Mouse (Mus musculus) neural tube, embryonic 14.5 days (tissue): ENCODE measurements around the gene Rbl2. TPM values are rescaled to one million over a fixed set of nuclear protein-coding genes. Genes with fewer than 3 reads are reported as not detected.

Experiments
- ATAC-seq: fragments of 200-750 bp; cut with Nextera tagmentation; 2 replicates; pipeline ENCODE4 v1.8.0; 2017; ENCODE audit warnings: low read depth, mild to moderate bottlenecking, moderate TSS enrichment, moderate library complexity
- H3K27ac ChIP-seq: fragments of 300-500 bp; sonication (generic); 2 replicates; pipeline ENCODE4 v1.5.1; 2014; ENCODE audit warnings: low read depth, mild to moderate bottlenecking, control low read depth, low read length, moderate library complexity, mixed read lengths
- H3K27me3 ChIP-seq: fragments of 300-500 bp; sonication (generic); 2 replicates; pipeline ENCODE4 v1.6.1; 2014; ENCODE audit warnings: low read length; ENCODE audit not compliant: control insufficient read depth, insufficient read depth
- H3K36me3 ChIP-seq: fragments of 300-500 bp; sonication (generic); 2 replicates; pipeline ENCODE4 v1.6.1; 2014; ENCODE audit warnings: low read length, mixed read lengths; ENCODE audit not compliant: control insufficient read depth, insufficient read depth
- H3K4me1 ChIP-seq: fragments of 300-500 bp; sonication (generic); 2 replicates; pipeline ENCODE4 v1.6.1; 2014; ENCODE audit warnings: low read length; ENCODE audit not compliant: control insufficient read depth, insufficient read depth
- H3K4me2 ChIP-seq: fragments of 300-500 bp; sonication (generic); 2 replicates; pipeline ENCODE4 v1.6.1; 2014; ENCODE audit warnings: mild to moderate bottlenecking, low read depth, low read length, control low read depth
- H3K4me3 ChIP-seq: fragments of 300-500 bp; sonication (generic); 2 replicates; pipeline ENCODE4 v1.5.1; 2014; ENCODE audit warnings: low read depth, low read length, control low read depth, mixed read lengths
- H3K9ac ChIP-seq: fragments of 300-500 bp; sonication (generic); replicated peaks from 2 replicates; pipeline ENCODE4 v1.6.1; 2014; ENCODE audit warnings: low read depth, mild to moderate bottlenecking, control low read depth, low read length, mixed read lengths
- H3K9me3 ChIP-seq: fragments of 300-500 bp; sonication (generic); 2 replicates; pipeline ENCODE4 v1.6.1; 2016; ENCODE audit warnings: low read length; ENCODE audit not compliant: control insufficient read depth
- WGBS: fragments of 180-500 bp; shearing (Covaris S2); extraction: QIAGEN DNeasy Blood & Tissue Kit; methylation state at CpG from one replicate; pipeline ENCODE4 v1.1.7; 2014; 5-methylcytosine and 5-hydroxymethylcytosine counted together
- polyA plus RNA-seq: library from polyadenylated mRNA; unstranded; fragments of >200 nt; fragmentation: Nextera tagmentation; extraction: Ambion mirVana; gene quantifications from 2 replicates; pipeline ENCODE4 v1.2.1, GENCODE M21; 2014

Gene Rbl2
- polyA plus RNA-seq, 1 experiment from 2014 or later = 28.9 TPM

DNA sequence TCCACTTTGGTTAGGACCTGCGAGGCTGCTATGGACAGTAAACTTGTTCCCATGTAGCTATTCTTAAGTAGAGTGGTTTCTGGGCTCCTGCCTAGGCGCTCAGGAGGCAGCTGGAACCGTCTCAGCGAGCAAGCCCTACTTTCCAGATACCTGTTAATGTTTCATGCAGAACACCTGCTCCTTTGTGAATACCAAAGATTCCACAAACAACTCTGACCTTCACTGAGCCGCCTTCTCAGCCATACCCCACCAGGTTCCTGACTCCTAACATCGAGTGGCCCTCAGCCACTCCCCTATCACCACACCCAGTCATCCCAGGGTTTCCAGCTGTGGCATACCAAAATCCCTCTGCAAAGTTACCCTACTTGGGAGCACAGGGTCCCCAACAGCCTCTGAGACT is 100.3 kb downstream of the Rbl2 start:
- Histone ChIP-seq H3K4me3 (no peak overlapping the region), H3K9ac (no peak overlapping the region), H3K4me1 (peaks cover 9% of the 10 kb centered on the region; the same call in 1 of the 2 replicates), H3K36me3 (no peaks in the 10 kb centered on the region), H3K27ac (no peak overlapping the region), H3K9me3 (no peaks in the 10 kb centered on the region), H3K27me3 (no peaks in the 10 kb centered on the region), H3K4me2 (no peak overlapping the region)
- WGBS = 80% methylated on average over 6 of the region's 6 CpGs
- ATAC-seq = peak; percentile 11; the same call in 1 of the 2 replicates

DNA sequence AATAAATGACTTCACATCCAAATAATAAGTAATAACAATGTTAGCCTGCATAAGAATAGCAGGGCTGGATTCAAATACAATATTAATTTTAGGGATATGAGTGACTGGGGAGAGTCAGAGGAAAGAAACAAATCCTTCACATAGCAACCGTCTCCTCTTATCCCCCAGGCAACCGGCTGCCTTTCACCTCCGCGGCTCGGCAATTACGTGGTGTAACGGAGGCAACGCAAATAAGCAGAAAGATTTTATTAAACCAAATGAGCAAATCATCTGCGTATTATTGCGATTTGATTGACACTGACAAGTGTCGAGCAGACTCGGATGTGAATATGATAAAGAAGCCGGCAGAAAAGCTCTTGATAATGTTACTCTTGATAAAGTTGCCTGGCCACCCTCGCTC is 101.1 kb downstream of the Rbl2 start:
- peak overlapping the region; percentile 9; the same call in 1 of the 2 replicates for H3K4me2 ChIP-seq
- no peak overlapping the region for H3K27ac ChIP-seq
- no peaks in the 10 kb centered on the region for H3K36me3 ChIP-seq
- no peak overlapping the region for H3K4me3 ChIP-seq
- no peaks in the 10 kb centered on the region for H3K9me3 ChIP-seq
- H3K4me1 ChIP-seq = peaks cover 9% of the 10 kb centered on the region; the same call in 1 of the 2 replicates
- WGBS = 26% methylated on average over 14 of the region's 14 CpGs
- peak; percentile 71; the same call in 1 of the 2 replicates for ATAC-seq
- no peak overlapping the region for H3K9ac ChIP-seq
- no peaks in the 10 kb centered on the region for H3K27me3 ChIP-seq

DNA sequence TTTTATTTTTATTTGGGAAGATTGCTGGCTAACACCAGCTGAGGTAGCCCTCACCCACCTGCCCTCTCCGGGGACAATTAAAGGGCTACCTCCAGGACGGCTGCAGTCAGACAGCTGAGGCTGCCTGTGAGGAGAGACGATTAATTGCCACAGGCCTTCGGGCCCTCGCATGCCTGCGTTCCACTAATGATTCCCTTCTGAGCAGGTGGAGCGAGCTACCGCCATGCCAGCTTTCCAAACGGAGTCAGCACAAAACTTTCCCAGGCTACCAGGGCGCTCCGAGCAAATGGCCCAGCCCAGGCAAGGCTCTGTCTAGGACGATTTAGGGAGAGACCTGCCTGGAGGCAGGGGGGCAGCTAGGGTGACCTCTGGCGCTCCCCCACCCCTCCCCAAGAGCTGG is 101.7 kb downstream of the Rbl2 start:
- H3K4me2 ChIP-seq = peak overlapping the region; percentile 11; the same call in 1 of the 2 replicates
- no peaks in the 10 kb centered on the region for H3K9me3 ChIP-seq
- H3K4me3 ChIP-seq = no peak overlapping the region
- WGBS = 13% methylated on average over 13 of the region's 13 CpGs
- H3K27ac ChIP-seq = no peak overlapping the region
- ATAC-seq = peak; percentile 59; the same call in 1 of the 2 replicates
- no peak overlapping the region for H3K9ac ChIP-seq
- no peaks in the 10 kb centered on the region for H3K27me3 ChIP-seq
- H3K36me3 ChIP-seq = no peaks in the 10 kb centered on the region
- H3K4me1 ChIP-seq = peaks cover 9% of the 10 kb centered on the region; the same call in 1 of the 2 replicates

Other genes with a start within 250 kb of the Rbl2 start
- 97.4 and 112 TPM in 2 replicates for gene Chd9, start 241.7 kb upstream of the Rbl2 start, polyA plus RNA-seq
- 116 and 118 TPM in 2 replicates for gene Aktip, start 129.9 kb downstream of the Rbl2 start, polyA plus RNA-seq
- 11.8 and 16.5 TPM in 2 replicates for gene Rpgrip1l, start 243.2 kb downstream of the Rbl2 start, polyA plus RNA-seq
- 144 and 167 TPM in 2 replicates for gene Fto, start 243.5 kb downstream of the Rbl2 start, polyA plus RNA-seq